Mouse (Mus musculus) heart, postnatal 36 days (tissue): Measurements from ENCODE around the gene Stk19. TPM values are rescaled to one million over a fixed set of nuclear protein-coding genes. Genes with fewer than 3 reads are reported as not detected.

ENCODE experiments used
- DNase-seq, 2 experiments: peaks; one replicate each; pipeline ENCODE4 v3.0.0; 2021 to 2022
- intact Hi-C: fragments of 180-260 bp; cut with DNase I; formaldehyde crosslinking; loops from one replicate; pipeline ENCODE4 v1.15.1; 2025
- total RNA-seq, 2 experiments: library from RNA; stranded (reverse); gene quantifications; 2 replicates each; pipeline ENCODE4 v1.2.3; 2021

The Stk19 gene
- total RNA-seq = 10 to 100 TPM in 1 of 2 experiments, 1 to 10 TPM in 1; 10.0 to 11.1 TPM

DNA sequence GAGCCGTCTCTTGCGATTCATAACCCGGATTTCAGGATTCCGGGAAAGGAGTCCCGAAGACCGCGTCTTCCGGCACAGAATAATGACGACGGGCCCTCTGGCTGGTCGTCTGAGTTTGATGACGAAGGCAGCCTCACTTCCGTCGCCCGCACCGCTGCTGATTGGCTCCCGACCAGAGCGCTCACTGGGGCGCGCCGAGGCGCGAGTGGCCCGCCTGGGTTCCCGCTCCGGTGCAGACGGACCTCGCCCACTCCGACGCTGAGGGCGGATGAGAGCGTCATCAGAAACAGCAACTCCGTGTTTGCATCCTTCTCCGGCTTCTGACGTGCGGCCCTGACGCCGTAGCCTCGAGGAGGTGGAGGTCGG, at the start of gene Stk19, which contains the start of gene Dxo:
TSS of gene Stk19 (minus strand) at position 90 of the 366 bp plus-strand sequence.
TSS of gene Dxo (plus strand) at position 164 of the 366 bp plus-strand sequence.
- intact Hi-C loops = loop anchor here (1.0 to 10.0 kb wide), 3 partner anchors 13 to 298 kb away; partner anchors contain the start of genes Apom, Bag6, Nelfe and Skiv2l
- DNase-seq = peak; percentile 96

DNA sequence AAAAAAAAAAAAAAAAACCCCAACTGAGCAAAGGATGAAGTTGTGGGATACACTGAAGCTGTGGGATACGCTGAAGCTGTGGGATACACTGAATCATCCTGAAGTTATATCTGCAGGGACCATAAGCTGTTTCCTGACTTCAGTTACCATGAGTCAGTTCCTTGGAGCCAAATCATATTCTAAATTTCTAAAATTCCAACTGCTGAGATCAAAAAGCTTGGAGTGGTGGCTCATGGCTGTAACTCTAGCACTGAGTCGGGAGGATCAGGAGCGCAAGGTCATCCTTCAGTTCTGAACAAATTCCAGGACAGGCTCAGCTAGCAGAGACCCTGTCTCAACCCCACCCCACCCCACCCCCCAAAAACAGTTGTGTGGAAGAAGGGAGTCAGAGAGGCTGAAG, 48.9 kb upstream of the Stk19 start:
- intact Hi-C loops = no loop called here
- DNase-seq = no peak

- intact Hi-C loops = no loop called here
- no peak for DNase-seq
These were observed 48.0 kb upstream of the Stk19 start for GRCm38 (mm10) chr17:34884704-34885103.

GRCm38 (mm10) chr17:34883332-34883731, 46.6 kb upstream of the Stk19 start:
- intact Hi-C loops = no loop called here
- DNase-seq = no peak

DNA sequence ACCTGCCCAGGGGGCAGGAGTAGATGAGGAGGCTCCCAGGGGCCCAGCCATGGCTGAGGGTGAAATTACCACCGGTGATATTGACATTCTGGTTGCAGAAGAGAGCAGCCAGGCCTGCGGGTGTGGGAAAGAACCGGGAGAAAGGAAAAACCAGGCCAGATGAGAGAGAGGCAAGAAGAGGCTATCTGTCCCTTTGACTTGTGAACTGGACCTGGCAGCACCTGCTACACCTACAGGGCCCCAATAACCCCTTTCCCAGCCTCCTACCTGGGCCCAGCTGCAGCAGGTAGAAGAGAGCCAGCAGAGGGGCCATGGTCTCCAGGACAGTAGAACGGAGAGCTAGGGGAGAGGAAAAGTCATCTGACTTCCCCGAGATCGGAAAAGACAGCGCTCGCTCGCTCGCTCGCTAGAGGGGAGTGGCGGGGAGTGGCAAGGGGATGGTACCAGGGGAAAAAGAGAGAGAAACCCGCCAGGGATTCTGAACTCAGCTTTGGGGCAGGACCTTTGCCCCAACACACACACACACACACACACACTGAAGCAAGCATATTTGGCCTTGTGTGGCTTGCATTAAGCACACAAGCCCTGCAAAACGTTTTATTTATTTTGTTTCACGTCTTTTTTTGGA, 45.1 kb upstream of the Stk19 start, which contains the start of gene Gm20547:
TSS of gene Gm20547 (minus strand) at position 360 of the 628 bp plus-strand sequence.
- intact Hi-C loops = no loop called here
- no peak for DNase-seq

DNA sequence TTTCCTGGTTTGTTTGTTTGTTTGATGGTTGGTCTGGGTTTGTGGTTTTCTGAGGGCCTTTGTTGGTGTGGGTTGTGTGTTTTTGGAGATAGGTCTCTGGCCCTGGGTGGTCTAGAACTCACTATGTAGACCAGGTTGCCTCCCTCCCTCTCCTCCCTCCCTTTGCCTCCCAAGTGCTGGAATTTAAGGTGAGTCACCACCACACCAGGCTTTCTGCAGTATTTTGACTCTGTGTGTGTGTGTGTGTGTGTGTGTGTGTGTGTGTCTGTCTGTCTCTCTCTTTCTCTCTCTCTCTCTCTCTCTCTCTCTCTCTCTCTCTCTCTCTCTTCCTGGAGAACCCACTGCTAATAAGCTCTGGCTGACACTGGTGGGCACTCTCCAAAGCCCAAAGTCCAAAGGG, 44.4 kb upstream of the Stk19 start:
- DNase-seq = no peak
- intact Hi-C loops = no loop called here

DNA sequence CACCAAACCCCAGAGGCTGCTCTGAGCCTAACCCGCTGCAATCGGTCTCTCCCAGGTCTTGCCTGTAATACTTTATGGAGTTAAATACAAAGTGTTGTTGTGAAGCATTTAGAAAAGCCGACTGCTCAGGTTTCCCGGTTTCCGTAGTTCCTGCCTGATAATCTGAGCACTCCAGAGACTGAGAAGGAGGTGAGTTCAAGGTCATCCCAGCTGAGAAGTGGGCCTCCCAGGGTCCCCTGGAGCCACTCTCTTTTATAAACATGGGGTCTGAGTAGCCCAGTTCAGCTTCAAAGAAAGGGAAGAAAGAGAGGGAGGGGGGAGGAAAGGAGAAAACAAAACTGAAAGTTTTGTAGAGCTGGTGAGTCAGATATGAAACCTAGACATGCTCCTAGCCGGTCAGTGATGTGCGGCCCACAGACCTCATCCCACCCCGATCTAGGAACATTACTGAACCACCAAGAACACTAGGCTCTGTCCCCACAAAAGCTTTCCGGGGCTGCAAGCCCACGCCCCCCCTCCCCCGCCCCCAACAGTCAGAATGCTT, 42.7 kb upstream of the Stk19 start, which contains the start of gene Zbtb12:
TSS of gene Zbtb12 (plus strand) at position 148 of the 544 bp plus-strand sequence.
- intact Hi-C loops = no loop called here
- no peak for DNase-seq

GRCm38 (mm10) chr17:34874321-34874720, 37.6 kb upstream of the Stk19 start:
- DNase-seq = no peak
- intact Hi-C loops = no loop called here

DNA sequence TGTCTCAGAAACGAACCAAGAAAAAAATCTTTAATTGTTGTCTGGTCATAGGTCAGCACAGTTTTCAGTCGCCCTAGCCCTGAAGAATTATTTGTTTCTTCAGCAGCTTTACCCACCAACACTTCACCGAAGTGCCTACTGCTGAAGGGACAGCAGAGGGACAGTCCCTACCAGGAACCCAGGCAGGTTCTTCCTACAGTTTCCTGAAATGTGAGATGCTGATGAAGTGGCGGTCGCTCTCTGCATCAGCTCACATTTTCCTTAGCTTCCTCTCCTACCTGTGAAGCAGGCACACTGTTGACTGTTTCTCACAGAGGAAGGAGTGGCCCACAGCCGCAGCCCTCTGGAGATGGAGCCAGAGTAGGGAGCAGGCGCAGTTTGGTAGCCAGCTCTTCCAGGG, 29.2 kb upstream of the Stk19 start:
- DNase-seq = no peak
- intact Hi-C loops = no loop called here

- no peak for DNase-seq
- intact Hi-C loops = no loop called here
These were observed 25.8 kb upstream of the Stk19 start, which contains the start of gene Cfb for GRCm38 (mm10) chr17:34862416-34863081. Cfb (minus strand) TSS chr17:34862518.

- intact Hi-C loops = no loop called here
- DNase-seq = no peak
These were observed 25.1 kb upstream of the Stk19 start for GRCm38 (mm10) chr17:34861704-34862415.

DNA sequence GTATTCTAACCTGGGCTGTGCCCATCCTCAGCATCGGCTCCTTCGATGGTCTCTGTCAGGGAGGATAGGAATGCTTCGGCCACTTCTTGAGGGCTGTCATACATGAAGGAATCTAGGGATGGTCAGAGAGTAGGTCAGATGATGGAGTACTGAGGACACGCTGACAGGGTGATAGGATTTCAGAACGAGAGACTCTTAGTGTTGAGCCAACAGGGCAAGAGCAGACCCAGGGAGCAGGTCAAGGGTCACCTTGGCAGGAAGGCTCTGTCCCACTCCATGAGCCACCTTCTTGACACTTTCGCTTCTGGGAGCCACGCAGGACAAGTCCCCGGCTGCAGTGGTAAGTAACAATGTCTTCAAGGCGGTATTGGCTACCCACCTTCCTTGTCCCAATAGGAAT, 23.8 kb upstream of the Stk19 start:
- no peak for DNase-seq
- intact Hi-C loops = no loop called here

DNA sequence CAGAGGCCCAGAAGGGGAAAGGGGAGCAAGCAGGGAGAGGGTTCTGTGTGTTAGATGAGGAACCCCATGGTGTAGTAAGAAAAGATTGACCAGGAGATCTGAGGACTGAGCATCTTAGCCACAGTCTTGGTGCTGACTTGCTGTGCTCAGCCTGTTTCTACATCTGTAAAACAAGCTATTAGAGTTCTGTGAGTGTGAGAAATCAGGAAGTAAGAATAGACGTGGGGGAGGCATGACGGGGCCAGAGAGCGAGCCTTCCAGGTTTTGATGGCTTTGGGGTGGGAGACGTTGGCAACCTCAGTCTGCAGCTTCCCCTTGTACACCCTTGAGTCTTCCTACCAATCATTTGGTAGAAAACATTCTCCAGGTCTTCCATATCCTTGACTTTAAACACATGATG, 21.9 kb upstream of the Stk19 start:
- no peak for DNase-seq
- intact Hi-C loops = no loop called here

- intact Hi-C loops = loop anchor here (1.0 to 2.0 kb wide), 4 partner anchors 37 to 91 kb away; partner anchors contain the start of genes C2 and Ehmt2
- peak; percentile 55 to 67 for DNase-seq
These were observed 19.1 kb upstream of the Stk19 start for GRCm38 (mm10) chr17:34855825-34856224.

DNA sequence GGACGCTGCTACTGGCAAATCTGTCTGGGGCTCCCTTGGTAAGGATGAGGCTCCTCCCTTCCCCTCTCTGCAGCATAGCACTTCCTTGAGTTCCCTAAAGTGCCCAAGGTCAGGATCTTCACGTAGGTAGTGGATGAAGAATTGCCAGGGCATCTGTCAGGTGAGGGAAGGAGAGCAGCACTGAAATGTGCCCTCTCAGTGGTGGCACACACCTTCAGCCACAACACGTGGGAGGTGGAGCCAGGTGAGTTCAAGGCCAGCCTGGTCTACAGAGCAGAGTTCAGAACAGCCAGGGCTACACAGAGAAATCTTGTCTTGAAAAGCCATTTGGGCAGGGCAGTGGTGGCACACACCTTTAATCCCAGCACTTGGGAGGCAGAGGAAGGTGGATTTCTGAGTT, 18.0 kb upstream of the Stk19 start:
- no peak for DNase-seq
- intact Hi-C loops = loop anchor here (2.0 to 5.0 kb wide), 3 partner anchors 44 to 92 kb away; partner anchors contain the start of genes C2, Ehmt2 and Neu1

- DNase-seq = no peak
- intact Hi-C loops = loop anchor here (5.0 kb wide), 1 partner anchor 79 kb away; the partner anchor contains the start of gene Neu1
These were observed 16.8 kb upstream of the Stk19 start for GRCm38 (mm10) chr17:34853511-34853910.

DNA sequence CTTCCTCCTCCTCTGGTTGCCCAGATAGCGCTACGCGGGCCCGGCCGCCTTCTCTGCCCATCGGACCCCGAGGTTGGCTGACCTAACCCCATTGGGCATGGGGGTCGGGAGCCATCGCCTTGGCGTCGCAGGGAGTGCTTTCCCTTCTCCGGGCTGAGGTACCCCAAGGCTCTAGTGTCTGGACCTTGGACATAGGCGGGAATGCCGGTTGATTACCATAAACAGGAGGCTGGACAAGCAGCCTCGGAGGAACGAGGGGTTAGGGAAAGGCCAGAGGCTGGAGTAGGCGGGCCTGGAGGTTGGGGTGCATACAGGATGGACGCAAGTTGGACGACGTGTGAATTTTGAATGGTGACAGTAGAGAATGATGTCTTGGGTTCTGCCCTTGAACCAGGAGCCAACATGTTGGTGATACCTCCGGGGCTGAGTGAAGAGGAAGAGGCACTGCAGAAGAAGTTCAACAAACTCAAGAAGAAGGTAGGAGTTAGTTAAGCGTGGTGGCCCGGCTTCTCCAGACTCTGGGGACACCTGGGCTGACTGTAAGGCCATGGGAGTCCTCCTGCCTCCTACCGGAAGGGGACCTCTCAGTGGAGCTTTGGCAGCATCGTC, 13.9 kb upstream of the Stk19 start:
- intact Hi-C loops = loop anchor here (1.0 to 5.0 kb wide), 3 partner anchors 13 to 134 kb away; partner anchors contain the start of genes Dxo and Neu1

DNA sequence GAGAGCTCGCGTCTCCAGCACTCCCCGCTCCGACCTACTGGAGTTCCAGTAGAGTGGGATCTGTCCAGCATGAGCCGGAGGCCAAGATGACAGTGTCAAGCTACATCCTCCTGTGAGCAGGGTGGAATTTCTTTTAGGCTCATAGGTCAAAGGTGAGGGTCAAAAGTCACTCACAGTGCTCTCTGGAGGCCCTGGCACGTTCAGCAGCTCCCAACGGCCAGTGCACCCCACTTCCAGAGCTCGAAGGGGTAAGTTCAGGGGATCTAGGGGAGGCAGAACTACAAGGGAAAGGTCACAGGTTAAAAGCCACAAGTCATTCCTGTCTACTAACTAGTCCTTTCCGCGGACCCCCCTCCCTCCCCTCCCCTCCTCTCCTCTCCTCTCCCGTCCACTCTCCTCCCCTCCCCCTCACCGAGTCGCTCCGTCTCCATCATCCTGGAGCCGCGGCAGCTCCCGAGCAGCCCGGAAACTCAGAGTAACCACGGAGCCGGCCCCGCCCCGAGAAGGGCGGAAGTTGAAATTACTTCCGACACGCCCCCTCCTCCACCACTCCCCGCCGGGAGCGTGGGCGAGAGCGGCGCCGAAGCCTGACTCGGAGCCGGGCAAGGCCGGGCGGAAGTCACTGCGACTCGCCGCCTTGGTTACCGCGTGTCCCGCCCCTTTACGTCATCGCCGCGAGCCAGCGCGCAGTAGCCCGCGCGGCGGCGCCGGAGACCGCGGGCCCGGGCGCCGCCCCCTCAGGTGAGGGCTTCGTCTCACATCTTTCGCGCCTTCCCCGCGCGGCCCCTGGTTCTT, 13.2 kb upstream of the Stk19 start, which contains the start of the genes Skiv2l and Nelfe:
TSS of gene Skiv2l (minus strand) at position 489 of the 795 bp plus-strand sequence.
TSS of gene Nelfe (plus strand) at position 670 of the 795 bp plus-strand sequence.
- intact Hi-C loops = loop anchor here (1.0 to 5.0 kb wide), 3 partner anchors 13 to 135 kb away; partner anchors contain the start of genes Dxo and Neu1
- DNase-seq = peak; percentile 97 to 98

More for the DNA sequence above, 13.9 kb upstream of the Stk19 start:
- DNase-seq = no peak

- intact Hi-C loops = no loop called here
These were observed 10.9 kb upstream of the Stk19 start for GRCm38 (mm10) chr17:34847615-34848014.

More at GRCm38 (mm10) chr17:34847615-34848014, 10.9 kb upstream of the Stk19 start:
- no peak for DNase-seq
